Mouse (Mus musculus): ENCODE results near the gene Lhx2.

DNA sequence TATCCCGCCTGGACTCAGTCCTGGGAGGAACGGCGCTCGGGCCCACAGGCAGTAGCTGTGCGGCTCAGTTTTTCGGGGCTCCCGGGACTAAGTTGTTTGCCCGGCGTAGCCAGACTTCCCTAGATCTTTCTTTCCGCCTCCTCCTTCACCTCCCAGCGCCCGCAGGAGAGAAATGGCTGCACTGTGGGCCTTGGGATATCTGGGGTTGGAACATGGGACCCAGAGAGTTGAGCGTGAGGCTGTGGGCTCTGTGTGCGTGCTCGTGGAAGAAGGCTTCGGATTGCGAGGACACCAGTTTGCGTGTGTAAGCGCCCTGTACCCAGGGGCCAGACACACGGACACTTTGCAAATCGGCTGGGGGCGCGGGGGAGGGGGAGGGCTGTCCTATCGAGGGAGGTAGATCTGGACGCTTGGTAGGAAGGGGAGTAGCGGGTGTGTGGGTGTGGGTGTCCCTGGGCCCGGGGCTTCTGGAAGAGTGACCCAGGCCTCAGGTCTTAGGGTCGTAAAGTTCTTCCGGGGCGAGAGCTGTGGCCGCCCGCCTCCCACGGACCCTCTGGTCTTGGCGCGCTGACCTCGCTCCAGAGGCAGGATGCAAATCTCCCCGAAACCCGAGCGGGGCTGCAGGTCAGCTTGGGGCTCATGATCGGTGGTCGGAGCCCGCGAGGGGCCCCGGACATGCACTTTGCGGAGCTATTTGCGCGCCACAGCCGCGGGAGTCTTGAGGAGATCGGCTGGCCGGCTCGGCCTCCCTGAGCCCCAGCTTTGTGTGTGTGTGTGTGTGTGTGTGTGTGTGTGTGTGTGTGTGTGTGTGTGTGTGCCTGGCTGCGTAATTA is 17.6 kb downstream of the Lhx2 start:
- TF ChIP-seq CTCF (IDR thresholded peaks at IDR 0.05; ENCODE audit: insufficient read depth, low read depth, low read length) (no peak), POLR2A (IDR thresholded peaks at IDR 0.05; ENCODE audit: insufficient read depth, low read depth, low read length) (no peak)

Data from olfactory bulb, adult 2 months (tissue).